Mouse (Mus musculus) lung, postnatal 0 days (tissue): ENCODE results near the gene Arhgef40. TPM values are rescaled to one million over a fixed set of nuclear protein-coding genes. Genes with fewer than 3 reads are reported as not detected.

Experiments
- ATAC-seq: fragments of 200-750 bp; cut with Nextera tagmentation; 2 replicates; pipeline ENCODE4 v1.8.0; 2017; ENCODE audit warnings: moderate library complexity
- DNase-seq: peaks from one replicate; pipeline ENCODE4 v3.0.0-alpha.2; 2016; ENCODE audit warnings: low spot score
- H3K27ac ChIP-seq: fragments of 300-500 bp; sonication (generic); 2 replicates; pipeline ENCODE4 v1.5.1; 2014; ENCODE audit warnings: antibody characterized with exemption, mild to moderate bottlenecking, low read length, mixed read lengths
- H3K27me3 ChIP-seq: fragments of 300-500 bp; sonication (generic); replicated peaks from 2 replicates; pipeline ENCODE4 v1.6.1; 2014; ENCODE audit warnings: low read length, mixed read lengths; ENCODE audit not compliant: insufficient read depth
- H3K36me3 ChIP-seq: fragments of 300-500 bp; sonication (generic); 2 replicates; pipeline ENCODE4 v1.6.1; 2014; ENCODE audit warnings: low read length, mixed read lengths; ENCODE audit not compliant: insufficient read depth
- H3K4me1 ChIP-seq: fragments of 300-500 bp; sonication (generic); 2 replicates; pipeline ENCODE4 v1.6.1; 2014; ENCODE audit warnings: antibody characterized with exemption, low read depth, low read length, mixed read lengths; ENCODE audit not compliant: insufficient read depth
- H3K4me2 ChIP-seq: fragments of 300-500 bp; sonication (generic); replicated peaks from 2 replicates; pipeline ENCODE4 v1.6.1; 2014; ENCODE audit warnings: low read depth, mild to moderate bottlenecking, low read length, moderate library complexity, mixed read lengths
- H3K4me3 ChIP-seq: fragments of 300-500 bp; sonication (generic); 2 replicates; pipeline ENCODE4 v1.5.1; 2014; ENCODE audit warnings: low read depth, low read length
- H3K9ac ChIP-seq: fragments of 300-500 bp; sonication (generic); replicated peaks from 2 replicates; pipeline ENCODE4 v1.6.1; 2014; ENCODE audit warnings: low read depth, mild to moderate bottlenecking
- H3K9me3 ChIP-seq: fragments of 300-500 bp; sonication (generic); 2 replicates; pipeline ENCODE4 v1.6.1; 2016; ENCODE audit warnings: low read length, mixed read lengths
- CTCF ChIP-seq: IDR thresholded peaks from 2 replicates; pipeline ENCODE4 v1.5.1; 2016; ENCODE audit warnings: antibody characterized with exemption, mild to moderate bottlenecking
- EP300 ChIP-seq: IDR thresholded peaks from 2 replicates; pipeline ENCODE4 v1.6.1; 2016; ENCODE audit warnings: antibody characterized with exemption, mild to moderate bottlenecking, control low read depth
- WGBS: fragments of 180-500 bp; shearing (Covaris S2); extraction: QIAGEN DNeasy Blood & Tissue Kit; methylation state at CpG from one replicate; pipeline ENCODE4 v1.1.7; 2014; 5-methylcytosine and 5-hydroxymethylcytosine counted together
- polyA plus RNA-seq: library from polyadenylated mRNA; unstranded; fragments of >200 nt; fragmentation: Nextera tagmentation; extraction: Ambion mirVana; gene quantifications from 2 replicates; pipeline ENCODE4 v1.2.1, GENCODE M21; 2015

The Arhgef40 gene
- polyA plus RNA-seq, 1 experiment from 2014 or later, result 46.3 TPM

GRCm38 (mm10) chr14:52014761-52015311 lies 30.3 kb downstream of the Arhgef40 start:
- no peak for TF ChIP-seq EP300
- TF ChIP-seq CTCF, result no peak; the same call in 1 of the 2 replicates
- H3K4me2 ChIP-seq, result peak overlapping the region; percentile 74
- no peaks in the 10 kb centered on the region for H3K36me3 ChIP-seq
- WGBS, result under 1% methylated on average over 14 of the region's 28 CpGs
- peak overlapping the region; percentile 96 for H3K27ac ChIP-seq
- H3K4me3 ChIP-seq, result peak overlapping the region; percentile 71
- H3K27me3 ChIP-seq, result no peaks in the 10 kb centered on the region
- H3K9ac ChIP-seq, result peak overlapping the region; percentile 63
- DNase-seq, result peak; percentile 90
- peaks cover 3% of the 10 kb centered on the region; the same call in 1 of the 2 replicates for H3K4me1 ChIP-seq
- ATAC-seq, result peak; percentile 55
- H3K9me3 ChIP-seq, result no peaks in the 10 kb centered on the region

GRCm38 (mm10) chr14:52015445-52016100 lies 31.1 kb downstream of the Arhgef40 start, which contains the start of gene Tmem253:
Gene Tmem253, plus strand, starts transcription at chr14:52015658.
- peak within 1 kb of the TSS; percentile 96 for H3K27ac ChIP-seq
- no peak for ATAC-seq
- no peaks in the 10 kb centered on the region for H3K9me3 ChIP-seq
- no peaks in the 10 kb centered on the region; the same call in 1 of the 2 replicates for H3K4me1 ChIP-seq
- H3K4me2 ChIP-seq, result peak within 1 kb of the TSS; percentile 74
- DNase-seq, result peak; percentile 45
- peak within 1 kb of the TSS; percentile 63 for H3K9ac ChIP-seq
- peak within 1 kb of the TSS; percentile 71 for H3K4me3 ChIP-seq
- H3K36me3 ChIP-seq, result no peaks in the 10 kb centered on the region
- H3K27me3 ChIP-seq, result no peaks in the 10 kb centered on the region
- TF ChIP-seq CTCF (no peak), EP300 (no peak)
- 17% methylated on average over 6 of the region's 6 CpGs for WGBS

DNA sequence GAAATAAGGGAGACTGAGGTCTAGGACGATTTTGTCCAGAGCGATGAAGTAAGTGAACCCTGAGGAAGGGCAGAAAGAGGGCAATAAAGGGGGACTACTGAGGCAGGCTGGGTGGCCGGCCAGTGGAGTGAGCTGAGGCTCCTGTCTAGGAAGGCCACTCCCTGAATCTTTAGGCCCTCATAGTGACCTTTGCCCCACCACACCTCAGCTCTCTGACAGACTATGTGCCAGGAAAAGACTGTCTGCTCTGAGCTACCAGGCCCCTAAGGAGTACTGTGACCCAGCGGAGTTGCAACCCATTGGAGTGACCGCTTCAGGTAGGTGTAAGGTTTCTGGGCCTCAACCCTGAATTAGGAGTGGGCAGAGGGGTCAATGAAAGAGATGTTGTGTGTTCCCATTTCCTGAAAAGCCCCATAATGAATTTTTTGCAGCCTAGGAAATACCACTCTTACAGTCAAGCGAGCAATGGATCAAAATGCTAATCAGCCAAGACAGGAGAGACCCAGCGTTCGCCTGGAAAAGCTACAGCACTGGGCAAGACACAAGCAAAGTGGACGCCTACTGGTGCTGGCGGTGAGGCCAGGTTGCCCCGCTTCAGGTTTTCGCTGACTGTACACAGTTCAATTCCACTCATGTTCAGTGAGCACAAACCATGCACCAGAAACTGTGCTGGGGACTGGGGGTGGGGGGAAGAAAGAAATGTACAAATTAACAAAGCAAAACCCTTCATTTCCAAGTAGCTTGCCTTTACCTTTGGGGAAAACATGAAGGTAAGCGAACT lies 32.3 kb downstream of the Arhgef40 start:
- Histone ChIP-seq H3K27me3 (no peaks in the 10 kb centered on the region), H3K4me3 (no peak overlapping the region), H3K4me1 (no peaks in the 10 kb centered on the region; the same call in 1 of the 2 replicates), H3K9me3 (no peaks in the 10 kb centered on the region), H3K9ac (no peak overlapping the region), H3K4me2 (no peak overlapping the region), H3K27ac (peak overlapping the region; percentile 40), H3K36me3 (no peaks in the 10 kb centered on the region)
- ATAC-seq (no peak), DNase-seq (no peak)
- WGBS, result 90% methylated on average over 13 of the region's 13 CpGs
- TF ChIP-seq EP300 (no peak), CTCF (no peak)

- WGBS, result 72% methylated on average over 4 of the region's 4 CpGs
- no peaks in the 10 kb centered on the region for H3K27me3 ChIP-seq
- no peak overlapping the region for H3K9ac ChIP-seq
- DNase-seq (no peak), ATAC-seq (no peak)
- no peaks in the 10 kb centered on the region; the same call in 1 of the 2 replicates for H3K4me1 ChIP-seq
- no peak overlapping the region for H3K27ac ChIP-seq
- H3K4me3 ChIP-seq, result no peak overlapping the region
- H3K9me3 ChIP-seq, result no peaks in the 10 kb centered on the region
- H3K36me3 ChIP-seq, result no peaks in the 10 kb centered on the region
- H3K4me2 ChIP-seq, result no peak overlapping the region
- TF ChIP-seq EP300 (no peak), CTCF (no peak)
Measured at GRCm38 (mm10) chr14:52017662-52018061, 33.1 kb downstream of the Arhgef40 start.

DNA sequence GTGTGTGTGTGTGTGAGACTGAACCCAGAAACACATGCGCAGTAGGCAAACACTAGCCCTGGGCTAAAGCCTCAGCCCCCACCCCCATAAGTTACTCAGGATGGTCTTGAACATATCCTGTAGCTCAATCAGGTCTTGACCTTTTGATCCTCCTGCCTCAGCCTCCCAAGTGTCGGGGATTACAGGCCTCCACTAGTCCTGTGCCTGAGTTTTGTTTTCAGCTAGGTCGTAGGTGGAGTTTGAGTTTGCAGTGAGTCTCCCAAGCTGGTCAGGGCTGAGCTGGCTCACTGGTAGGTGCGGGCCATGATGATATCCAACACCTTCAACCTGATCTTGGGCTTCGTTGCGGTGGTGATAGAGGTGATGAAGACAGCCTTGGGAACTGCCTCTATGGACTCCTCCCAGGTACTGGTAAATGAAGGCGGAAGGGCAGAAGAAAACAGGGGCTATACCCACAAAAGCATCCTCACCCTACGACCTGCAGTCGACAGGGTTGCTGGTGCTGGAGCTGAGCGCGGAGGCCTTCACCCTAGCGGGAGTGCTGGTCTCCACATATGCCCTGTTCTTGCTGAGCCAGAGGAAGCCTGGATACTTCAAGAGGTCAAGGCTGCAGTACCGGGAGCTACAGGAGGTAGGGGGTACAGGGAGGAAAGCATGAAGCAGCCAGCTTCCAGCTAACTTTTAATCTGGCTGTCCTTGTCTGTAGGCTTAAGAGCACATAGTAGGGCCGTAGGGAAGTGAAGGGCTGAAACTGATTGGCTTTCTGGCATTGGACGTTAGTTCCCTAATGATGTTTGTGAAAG lies 33.9 kb downstream of the Arhgef40 start:
- TF ChIP-seq EP300, result no peak
- TF ChIP-seq CTCF, result peak; percentile 20
- peak overlapping the region; percentile 82; the same call in 1 of the 2 replicates for H3K4me2 ChIP-seq
- ATAC-seq (no peak), DNase-seq (no peak)
- H3K27ac ChIP-seq, result peak overlapping the region; percentile 99; the same call in 1 of the 2 replicates
- H3K36me3 ChIP-seq, result no peaks in the 10 kb centered on the region
- H3K9me3 ChIP-seq, result no peaks in the 10 kb centered on the region
- no peaks in the 10 kb centered on the region for H3K27me3 ChIP-seq
- H3K9ac ChIP-seq, result no peak overlapping the region
- 80% methylated on average over 15 of the region's 15 CpGs for WGBS
- H3K4me1 ChIP-seq, result no peaks in the 10 kb centered on the region; the same call in 1 of the 2 replicates
- H3K4me3 ChIP-seq, result no peak overlapping the region
